Mouse (Mus musculus) right cerebral cortex, postnatal 4 days (tissue): ENCODE measurements at regions not wholly inside any gene's neighbourhood (a gene's known extent, or its start where the extent isn't known, plus 50 kb on each side); places are given as distances from the start of the nearest gene placed in this dataset.
A peak's percentile ranks its signal among the peaks of the same experiment; 100 is the strongest.

Experiments used
- DNase-seq: peaks from one replicate; pipeline ENCODE4 v3.0.0-alpha.2; 2022

- no peak for DNase-seq
These were observed 1143.8 kb downstream of the 4930447A16Rik start for GRCm38 (mm10) chr15:38569011-38569640.

- no peak for DNase-seq
These were observed 1144.8 kb downstream of the 4930447A16Rik start for GRCm38 (mm10) chr15:38570144-38570543.

- DNase-seq: no peak
These were observed 1145.4 kb downstream of the 4930447A16Rik start for GRCm38 (mm10) chr15:38570735-38571134.

GRCm38 (mm10) chr15:38572652-38573051, 1147.3 kb downstream of the 4930447A16Rik start:
- no peak for DNase-seq

GRCm38 (mm10) chr15:38574447-38574846, 1149.1 kb downstream of the 4930447A16Rik start:
- no peak for DNase-seq

GRCm38 (mm10) chr15:38575254-38575653, 1149.9 kb downstream of the 4930447A16Rik start:
- DNase-seq: no peak

GRCm38 (mm10) chr15:38577691-38578090, 1152.3 kb downstream of the 4930447A16Rik start:
- no peak for DNase-seq

- no peak for DNase-seq
These were observed 1154.1 kb downstream of the 4930447A16Rik start for GRCm38 (mm10) chr15:38579481-38579880.

GRCm38 (mm10) chr15:38583500-38583899, 1158.1 kb downstream of the 4930447A16Rik start:
- no peak for DNase-seq

GRCm38 (mm10) chr15:38584425-38584824, 1159.1 kb downstream of the 4930447A16Rik start:
- no peak for DNase-seq

- DNase-seq: peak; percentile 23
These were observed 1160.3 kb downstream of the 4930447A16Rik start for GRCm38 (mm10) chr15:38585610-38586009.

GRCm38 (mm10) chr15:38586594-38586993, 1161.2 kb downstream of the 4930447A16Rik start:
- no peak for DNase-seq

GRCm38 (mm10) chr15:38588268-38588667, 1162.9 kb downstream of the 4930447A16Rik start:
- DNase-seq: no peak

- DNase-seq: no peak
These were observed 1163.7 kb downstream of the 4930447A16Rik start for GRCm38 (mm10) chr15:38589010-38589409.

- DNase-seq: no peak
These were observed 1164.3 kb downstream of the 4930447A16Rik start for GRCm38 (mm10) chr15:38589675-38590074.

- no peak for DNase-seq
These were observed 1168.7 kb downstream of the 4930447A16Rik start for GRCm38 (mm10) chr15:38594095-38594494.

- DNase-seq: no peak
These were observed 1169.4 kb downstream of the 4930447A16Rik start for GRCm38 (mm10) chr15:38594747-38595146.

GRCm38 (mm10) chr15:38595820-38596219, 1170.5 kb downstream of the 4930447A16Rik start:
- DNase-seq: no peak

- no peak for DNase-seq
These were observed 1172.1 kb downstream of the 4930447A16Rik start for GRCm38 (mm10) chr15:38597458-38597857.

- DNase-seq: no peak
These were observed 1176.1 kb downstream of the 4930447A16Rik start for GRCm38 (mm10) chr15:38601436-38601835.

GRCm38 (mm10) chr15:38602187-38602870, 1177.0 kb downstream of the 4930447A16Rik start:
- DNase-seq: peak; percentile 10

- no peak for DNase-seq
These were observed 1178.6 kb downstream of the 4930447A16Rik start for GRCm38 (mm10) chr15:38603918-38604317.

GRCm38 (mm10) chr15:38607368-38607767, 1182.0 kb downstream of the 4930447A16Rik start:
- no peak for DNase-seq

GRCm38 (mm10) chr15:38608207-38608870, 1183.0 kb downstream of the 4930447A16Rik start:
- DNase-seq: no peak
